Mouse (Mus musculus) ES-E14 (cell line): ENCODE measurements at regions not wholly inside any gene's neighbourhood (a gene's known extent, or its start where the extent isn't known, plus 50 kb on each side); places are given as distances from the start of the nearest gene placed in this dataset.

Source experiments
- CHD2 ChIP-seq: IDR thresholded peaks from 2 replicates; pipeline ENCODE4 v1.6.1; 2014; ENCODE audit warnings: mild to moderate bottlenecking, low read depth, low read length, inconsistent platforms
- HCFC1 ChIP-seq: IDR thresholded peaks from 2 replicates; pipeline ENCODE4 v1.6.1; 2012; ENCODE audit warnings: low read length, inconsistent platforms, borderline replicate concordance; ENCODE audit not compliant: insufficient read depth
- ZNF384 ChIP-seq: IDR thresholded peaks from 2 replicates; pipeline ENCODE4 v1.6.1; 2012; ENCODE audit warnings: low read depth, low read length, inconsistent platforms

- no peak for TF ChIP-seq CHD2
- TF ChIP-seq ZNF384: no peak
- TF ChIP-seq HCFC1: no peak
Observed at GRCm38 (mm10) chr13:6250106-6250505, 297.8 kb upstream of the Pitrm1 start.
